Mouse (Mus musculus) monocyte, adult 5-6 weeks (primary cell): ENCODE results near the gene Ddit4. TPM values are rescaled to one million over a fixed set of nuclear protein-coding genes. Genes with fewer than 3 reads are reported as not detected.
"Not testable (repeated sequence)": the region's sequence is repeated elsewhere in the genome, so short reads cannot be mapped to it uniquely, and the experiment has no call there.

Source experiments
- ATAC-seq: fragments of 153-309, 156-312 bp; replicated peaks from 2 replicates; pipeline ENCODE4 v1.8.0; 2017; ENCODE audit warnings: mild to moderate bottlenecking; ENCODE audit not compliant: low TSS enrichment, insufficient number of reproducible peaks, severe bottlenecking, poor library complexity, low FRiP score
- total RNA-seq: library from RNA; stranded (forward); fragments of 200-1000, 200-491, 200-594 nt; gene quantifications from 3 replicates; pipeline ENCODE4 v1.2.3, GENCODE M21; 2017

The Ddit4 gene
- 29.5 to 34.2 TPM (median 34.2 TPM) in 3 replicates for total RNA-seq

DNA sequence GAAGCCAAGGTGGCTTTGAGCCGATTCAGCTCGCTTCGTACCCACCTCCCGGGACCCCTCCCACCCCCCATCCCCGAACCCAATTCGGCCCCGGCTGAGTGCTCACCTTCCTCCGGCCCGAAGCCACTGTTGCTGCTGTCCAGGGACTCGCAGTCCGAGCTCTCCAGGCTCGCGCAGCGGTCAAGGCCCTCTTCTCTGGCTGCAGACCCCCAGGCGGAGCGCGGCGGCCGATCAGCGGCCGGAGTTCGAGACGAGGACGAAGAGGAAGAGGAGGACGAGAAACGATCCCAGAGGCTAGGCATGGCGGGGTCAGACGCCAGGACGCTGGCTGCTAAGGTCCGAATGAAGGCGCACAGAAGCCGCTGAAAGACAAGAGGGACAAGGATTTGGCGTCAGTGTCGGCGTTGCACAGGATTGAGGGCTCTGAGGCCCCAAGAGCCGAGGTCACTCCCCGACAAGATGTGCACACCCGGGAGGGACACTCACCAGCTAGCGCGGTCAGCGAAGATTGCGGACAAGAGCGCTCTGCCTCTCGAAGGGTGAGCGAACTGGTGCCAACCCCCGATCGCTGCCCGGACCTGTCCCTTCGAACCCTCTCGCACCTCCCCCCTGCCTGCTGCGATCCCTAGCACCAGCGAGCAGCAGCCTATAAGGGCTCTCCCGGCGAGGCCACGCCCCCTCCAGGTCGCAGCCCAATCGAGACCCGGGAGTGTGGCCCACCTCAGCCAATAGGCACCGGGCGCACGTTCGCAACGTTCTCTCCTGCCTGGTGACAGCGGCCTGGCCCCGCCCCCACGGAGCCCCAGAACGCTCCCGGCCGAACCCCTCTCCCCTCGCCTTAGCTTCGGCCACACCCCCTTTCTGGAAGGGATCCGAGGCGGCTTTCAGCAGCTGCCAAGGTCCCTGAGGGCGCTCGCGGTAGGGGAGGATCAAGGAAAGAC, at the start of gene Ddit4:
Ddit4 (minus strand) TSS at position 624 of the 941 bp plus-strand sequence.
- peak; percentile 91 for ATAC-seq

GRCm38 (mm10) chr10:59999057-59999456, 47.4 kb upstream of the Ddit4 start:
- ATAC-seq, result no peak

DNA sequence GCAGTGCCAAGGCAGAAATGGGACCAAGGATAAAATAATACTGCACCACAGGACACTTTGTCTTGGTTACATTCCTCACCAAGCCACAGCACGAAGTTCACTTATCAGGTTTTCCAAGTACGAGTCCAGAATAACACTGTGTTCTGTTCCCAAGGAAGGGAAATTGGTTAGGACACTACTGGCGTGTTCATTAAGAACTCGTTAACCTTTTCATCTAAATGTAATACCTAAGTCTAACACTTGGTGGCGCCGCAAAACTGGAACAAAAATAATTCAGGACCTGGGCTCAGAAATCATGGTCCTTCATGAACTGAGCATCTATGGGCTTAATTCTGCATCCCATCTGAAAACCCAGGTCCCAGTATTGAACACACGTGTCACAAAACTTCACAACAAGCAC, 46.0 kb upstream of the Ddit4 start:
- ATAC-seq, result peak; percentile 42; the same call in 1 of the 2 replicates

DNA sequence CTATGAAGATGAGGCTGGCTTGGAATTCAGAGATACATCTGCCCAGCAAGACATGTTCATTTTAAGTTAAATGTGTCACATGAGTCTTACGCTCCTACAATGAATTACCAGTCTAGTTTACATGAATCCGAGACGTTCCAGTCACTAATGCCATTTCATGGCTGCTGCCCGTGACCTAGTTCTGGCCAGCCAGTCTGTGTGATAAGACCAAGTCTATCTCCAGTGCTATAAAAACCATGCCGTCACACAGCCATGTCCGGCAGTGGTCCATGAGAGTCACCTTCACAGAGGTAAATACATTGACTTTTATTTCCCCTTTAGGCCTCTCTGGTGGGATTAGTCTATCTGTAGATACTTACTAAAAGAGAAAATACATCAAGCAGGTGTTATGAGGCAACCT, 44.3 kb upstream of the Ddit4 start:
- no peak for ATAC-seq

DNA sequence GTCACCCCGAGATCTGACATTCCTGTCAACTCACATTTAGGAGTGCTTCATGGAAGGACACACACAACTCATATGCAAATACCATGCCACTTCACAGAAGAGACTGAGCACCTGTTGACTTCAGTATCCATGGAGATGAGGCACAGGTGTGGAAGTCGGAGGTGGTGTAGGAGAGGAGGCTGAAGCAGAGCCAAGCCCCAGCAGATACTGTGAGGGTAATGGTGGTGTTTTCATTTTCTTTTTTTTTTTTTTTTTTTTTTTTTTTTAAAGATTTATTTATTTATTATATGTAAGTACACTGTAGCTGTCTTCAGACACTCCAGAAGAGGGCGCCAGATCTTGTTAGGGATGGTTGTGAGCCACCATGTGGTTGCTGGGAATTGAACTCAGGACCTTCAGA, 42.2 kb upstream of the Ddit4 start:
- not testable (repeated sequence) for ATAC-seq

DNA sequence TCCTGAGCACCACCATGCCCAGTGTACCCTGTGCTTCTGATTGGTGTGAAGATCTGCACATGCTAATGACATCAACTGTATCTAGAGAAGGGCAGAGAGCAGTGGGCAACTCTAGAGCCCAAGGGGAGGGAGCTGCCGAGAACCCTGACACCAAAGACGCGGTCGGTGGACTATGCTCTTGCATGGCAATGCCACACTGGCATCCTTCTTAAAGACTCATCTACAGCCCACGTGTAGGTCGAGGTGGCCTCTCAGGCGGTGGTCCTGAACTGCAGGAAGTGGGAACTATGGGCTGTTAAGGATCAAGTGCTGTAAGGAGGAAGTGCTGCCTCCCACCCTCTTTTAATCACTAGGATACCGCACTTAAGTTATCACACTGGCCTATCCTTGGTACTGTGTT, 40.4 kb upstream of the Ddit4 start:
- no peak for ATAC-seq

DNA sequence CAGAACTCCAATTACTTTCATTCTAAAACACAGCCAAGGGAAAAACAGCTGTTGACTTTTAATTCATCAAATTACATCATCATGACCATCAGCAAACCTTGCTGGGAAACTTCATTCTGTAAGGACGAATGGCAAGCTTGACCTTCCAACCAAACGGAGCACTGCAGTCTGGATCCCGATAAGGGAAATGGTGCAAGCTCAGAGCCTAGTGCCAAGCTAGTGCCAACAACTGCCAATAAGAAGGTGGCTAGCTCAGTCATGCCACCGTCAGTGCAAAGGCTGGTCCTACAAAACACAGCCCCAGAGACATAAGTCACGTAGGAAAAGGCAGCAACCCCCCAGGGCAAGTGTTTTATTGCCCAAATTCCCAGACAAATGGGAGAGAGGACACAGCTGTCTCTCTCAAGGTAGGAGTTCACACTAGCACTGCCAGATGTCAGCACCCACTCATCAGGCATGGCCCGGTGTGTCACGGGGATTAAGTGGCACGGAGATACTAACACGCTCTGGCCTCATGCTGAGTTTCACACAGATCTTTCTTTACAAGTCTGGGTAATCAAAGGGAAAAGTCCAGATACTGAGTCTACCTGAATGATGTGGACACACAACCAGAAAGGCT, 39.7 kb upstream of the Ddit4 start:
- no peak for ATAC-seq

DNA sequence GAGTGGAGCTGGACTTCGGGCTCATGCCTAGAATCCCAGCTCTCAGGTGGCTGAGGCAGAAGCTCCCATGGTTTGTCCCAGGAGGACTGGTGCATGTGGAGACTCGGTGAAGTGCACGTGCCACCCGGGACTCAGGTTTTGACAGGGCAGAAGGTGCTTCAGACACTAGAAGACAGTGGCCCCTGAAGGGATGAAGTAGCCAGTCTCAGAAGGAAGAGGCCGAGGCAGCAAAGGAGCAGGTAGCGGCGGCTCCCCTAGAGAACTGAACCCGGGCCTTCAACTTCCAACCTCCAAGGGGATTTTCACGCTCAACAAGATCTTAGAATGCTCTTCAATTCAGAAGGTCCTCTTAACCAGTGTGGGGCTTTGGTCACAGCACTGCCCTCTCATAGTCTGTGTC, 38.8 kb upstream of the Ddit4 start:
- ATAC-seq, result no peak

GRCm38 (mm10) chr10:59988036-59988435, 36.4 kb upstream of the Ddit4 start:
- no peak for ATAC-seq

GRCm38 (mm10) chr10:59982379-59982873, 30.8 kb upstream of the Ddit4 start:
- no peak for ATAC-seq

DNA sequence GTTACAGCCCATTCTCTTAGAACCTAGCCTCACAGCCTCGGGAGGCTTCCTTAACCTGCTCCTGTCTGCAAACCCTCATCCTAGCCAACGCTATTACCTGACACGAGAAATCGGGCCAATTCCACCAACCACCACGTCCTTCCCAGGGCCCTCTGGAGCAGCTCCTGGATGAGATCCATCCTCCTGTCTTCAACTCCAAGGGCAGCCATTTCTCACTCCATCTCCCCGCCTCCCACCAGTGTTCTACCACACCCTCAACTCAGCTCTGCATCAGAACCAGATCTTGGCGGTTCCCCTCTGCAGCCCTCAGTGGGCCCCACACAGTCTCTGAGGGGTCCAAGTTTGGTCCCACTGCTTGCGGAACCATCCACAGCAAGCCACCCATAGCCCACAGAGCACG, 30.2 kb upstream of the Ddit4 start:
- ATAC-seq, result no peak

GRCm38 (mm10) chr10:59981336-59981735, 29.7 kb upstream of the Ddit4 start:
- ATAC-seq, result 0 out of 2 replicates have a peak, but pooled peaks have one; percentile 3

DNA sequence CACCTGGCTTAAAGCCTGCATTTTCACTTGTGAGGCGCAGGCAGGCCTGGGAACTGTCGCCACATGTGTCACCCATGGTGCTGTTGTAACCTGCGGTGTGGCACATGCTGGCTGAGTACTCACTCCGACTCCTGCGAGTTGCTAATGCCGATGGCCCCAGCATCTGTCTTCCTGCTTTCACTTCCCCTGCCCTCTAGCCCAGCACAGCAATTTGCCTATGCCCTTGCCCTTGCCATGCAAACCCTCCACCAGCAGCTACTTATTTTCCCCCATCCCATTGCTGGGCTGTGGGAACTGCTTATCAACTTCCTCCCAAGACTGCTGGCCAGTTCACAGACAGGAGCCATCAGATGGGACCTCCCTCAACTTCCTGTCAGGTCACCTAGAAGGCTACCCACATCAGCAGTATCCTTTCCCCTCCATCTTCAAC, 29.2 kb upstream of the Ddit4 start:
- ATAC-seq, result peak; percentile 87

DNA sequence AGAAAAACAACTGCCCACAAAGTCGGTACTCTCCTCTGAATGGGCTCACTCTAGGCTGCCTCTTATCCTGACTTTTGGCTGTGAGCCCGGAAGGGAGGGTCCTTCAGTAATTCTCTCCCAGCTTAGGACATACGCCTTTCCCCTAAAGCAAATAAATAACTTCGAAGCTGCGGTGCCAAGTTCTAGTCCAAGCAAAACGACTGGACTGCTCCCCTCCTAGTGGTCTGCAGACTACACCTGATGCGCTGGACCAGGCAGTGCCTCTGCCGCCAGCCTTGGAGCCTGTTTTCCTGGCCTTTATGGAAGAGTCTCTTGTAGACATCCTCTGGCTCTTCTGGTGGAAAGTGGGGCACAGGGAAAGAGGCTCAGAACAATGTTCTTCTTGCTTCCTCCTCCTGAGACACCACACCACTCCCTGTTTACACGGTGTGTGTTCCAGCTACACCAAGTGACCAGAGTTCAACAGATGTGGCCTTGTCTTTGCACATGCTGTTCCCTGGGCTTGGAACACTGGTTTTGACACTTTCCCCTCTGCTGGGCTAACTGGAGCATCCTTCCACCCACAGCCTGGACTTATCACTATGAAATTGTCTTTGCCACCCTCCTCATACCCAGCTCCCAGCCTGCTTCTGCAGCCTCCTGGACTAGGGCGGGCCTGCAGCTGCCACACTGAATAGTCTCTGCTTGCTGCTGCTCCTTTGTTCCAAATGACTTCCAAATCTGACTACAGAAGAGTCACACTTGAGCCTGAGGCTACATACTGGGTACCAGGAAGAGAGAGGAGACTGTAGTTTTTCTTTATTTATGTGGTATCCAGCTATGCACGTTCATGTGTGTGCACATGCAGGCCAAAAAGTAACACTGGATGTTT, 27.5 kb upstream of the Ddit4 start:
- ATAC-seq, result no peak

- ATAC-seq, result peak; percentile 18
Observed at GRCm38 (mm10) chr10:59978401-59978800, 26.8 kb upstream of the Ddit4 start.

DNA sequence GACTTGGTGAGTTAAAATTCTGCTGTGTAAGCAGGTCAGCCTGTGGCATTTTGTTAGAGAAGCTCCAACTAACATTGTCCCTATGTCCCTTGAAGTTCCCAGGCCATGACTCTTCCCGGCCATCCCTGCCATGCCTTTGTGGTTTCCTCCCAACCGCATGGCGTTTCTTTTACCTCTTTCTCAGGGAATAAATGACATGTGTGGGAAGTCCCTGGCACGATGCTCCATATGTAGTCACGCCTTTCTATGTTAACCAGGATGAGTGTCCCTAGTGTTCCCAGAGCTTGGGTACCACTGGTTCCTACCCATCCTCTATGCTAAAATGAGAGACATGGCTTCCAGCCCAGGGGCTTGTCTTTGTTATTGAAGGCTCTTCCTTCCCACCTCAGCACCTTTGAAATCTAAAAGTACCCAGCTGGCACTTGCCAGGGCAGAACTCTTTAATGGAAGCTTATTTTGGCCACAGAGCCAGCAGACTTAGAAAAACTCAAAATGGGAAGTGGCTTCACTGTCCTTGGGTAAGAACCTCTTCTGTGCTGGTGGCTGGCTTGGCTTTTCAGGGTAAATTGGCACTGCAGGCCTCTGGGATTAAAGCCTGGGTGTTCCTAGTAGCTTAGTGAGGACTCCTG, 26.2 kb upstream of the Ddit4 start:
- ATAC-seq, result no peak

DNA sequence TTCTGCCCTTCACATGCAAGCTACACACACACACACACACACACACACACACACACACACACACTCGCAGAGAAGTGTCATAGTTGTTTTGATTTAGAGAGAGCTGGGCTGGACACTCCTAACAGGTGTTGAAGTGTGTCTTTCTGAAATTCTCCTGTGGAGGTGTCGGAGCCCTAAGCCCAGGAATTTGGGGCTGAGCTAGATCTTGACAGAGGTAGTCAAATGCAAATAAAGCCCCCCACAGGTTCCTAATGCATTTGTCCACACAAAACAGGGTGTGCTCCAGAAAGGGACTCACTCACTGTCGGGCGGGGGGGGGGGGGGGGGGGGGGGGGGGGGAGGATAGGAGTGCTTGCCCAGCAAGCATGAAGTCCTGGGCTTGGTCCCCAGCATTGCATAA, 25.5 kb upstream of the Ddit4 start:
- no peak for ATAC-seq

GRCm38 (mm10) chr10:59974786-59975185, 23.2 kb upstream of the Ddit4 start:
- ATAC-seq, result no peak
